Mouse (Mus musculus) splenic B cell, adult 2 months (primary cell): Measurements from ENCODE around the gene Adamts14.

Experiments
- DNase-seq: peaks from one replicate; pipeline ENCODE4 v3.0.0-alpha.2; 2011; ENCODE audit warnings: low read depth, low spot score
- H3K27me3 ChIP-seq: 2 replicates; pipeline ENCODE4 v1.6.1; 2012; ENCODE audit warnings: mild to moderate bottlenecking, low read length, moderate library complexity, mixed read lengths; ENCODE audit not compliant: control insufficient read depth, poor library complexity, insufficient read depth, severe bottlenecking
- H3K36me3 ChIP-seq: 2 replicates; pipeline ENCODE4 v1.6.1; 2012; ENCODE audit warnings: mild to moderate bottlenecking, low read length, moderate library complexity, mixed read lengths; ENCODE audit not compliant: control insufficient read depth, poor library complexity, insufficient read depth, severe bottlenecking

Adamts14 gene

DNA sequence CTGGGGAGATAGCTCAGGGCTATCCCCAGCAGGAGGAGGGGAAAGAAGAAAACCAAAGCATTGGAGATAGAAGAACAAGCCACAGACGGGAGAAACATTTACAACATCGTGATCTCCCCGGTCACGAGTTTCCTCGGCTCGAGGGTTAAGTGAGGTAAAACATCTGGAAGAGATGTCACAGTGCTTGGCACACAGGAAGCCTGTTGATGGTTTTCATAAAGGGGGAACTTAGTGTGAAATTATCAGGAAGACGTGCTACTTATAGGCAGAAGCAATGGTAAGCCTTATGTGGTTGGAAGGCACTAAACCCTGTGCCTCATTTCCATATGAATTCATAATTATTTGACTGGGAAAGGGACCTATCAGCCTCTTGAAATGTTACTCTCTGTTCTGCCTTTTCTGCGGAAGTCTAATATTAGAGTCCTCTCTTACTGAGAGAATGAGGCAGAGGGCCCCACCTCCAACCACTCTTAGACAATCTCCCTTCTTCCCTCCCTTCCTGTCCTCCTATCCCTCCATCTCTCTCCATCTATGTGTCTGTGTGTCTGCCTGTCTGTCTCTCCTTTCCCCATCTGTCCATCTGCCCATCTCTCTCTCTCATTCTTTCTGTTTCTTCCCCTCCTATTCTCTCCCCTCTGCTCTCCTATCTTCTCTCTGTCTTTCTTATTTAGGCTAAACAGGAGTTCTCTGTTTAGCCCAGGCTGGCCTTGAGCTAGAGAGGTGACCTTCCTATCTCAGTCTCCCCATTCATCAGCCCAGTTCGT is 105.7 kb downstream of the Adamts14 start:
- peak; percentile 47 for DNase-seq
- Histone ChIP-seq H3K36me3 (no peaks in the 10 kb centered on the region), H3K27me3 (no peaks in the 10 kb centered on the region)

DNA sequence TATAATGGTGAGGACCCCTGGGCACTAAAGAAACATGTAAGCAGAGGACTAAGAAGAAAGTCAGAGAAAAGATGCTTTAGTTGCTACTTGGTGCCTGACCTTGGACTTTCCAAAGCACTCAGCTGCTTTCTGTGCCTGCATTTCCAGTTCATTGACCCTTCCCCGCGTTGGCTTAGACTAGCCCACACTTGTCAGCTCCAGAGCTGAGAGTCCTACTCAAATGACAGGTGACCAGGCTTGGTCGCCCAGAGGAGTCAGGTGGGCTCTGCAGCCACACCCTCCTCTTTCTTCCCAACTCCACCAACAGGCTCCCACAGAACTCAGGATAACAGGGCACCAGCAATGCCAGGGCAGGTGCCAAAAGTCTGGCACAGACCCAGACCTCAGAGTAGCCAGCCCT is 110.9 kb downstream of the Adamts14 start:
- no peak for DNase-seq
- Histone ChIP-seq H3K36me3 (no peaks in the 10 kb centered on the region), H3K27me3 (no peaks in the 10 kb centered on the region)

DNA sequence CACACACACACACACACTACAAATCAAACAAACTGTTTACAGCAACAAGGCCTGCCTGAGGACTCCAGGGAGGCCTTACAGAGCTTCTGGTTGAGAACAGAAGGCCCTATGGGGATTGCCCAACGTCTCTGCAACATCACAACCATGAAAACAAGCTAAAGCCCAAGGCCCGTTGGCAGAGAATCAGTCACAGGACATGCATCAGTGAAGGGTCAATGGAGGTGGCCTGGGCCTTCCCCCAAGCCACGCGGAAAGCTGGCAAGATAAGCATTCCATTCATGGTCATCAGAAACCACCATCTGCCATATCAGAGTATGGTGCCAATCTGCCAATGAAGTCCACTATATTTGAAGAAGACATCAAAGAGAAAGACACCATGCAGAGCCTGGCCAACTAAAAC is 112.6 kb downstream of the Adamts14 start:
- DNase-seq = no peak
- no peaks in the 10 kb centered on the region for H3K27me3 ChIP-seq
- no peaks in the 10 kb centered on the region for H3K36me3 ChIP-seq

DNA sequence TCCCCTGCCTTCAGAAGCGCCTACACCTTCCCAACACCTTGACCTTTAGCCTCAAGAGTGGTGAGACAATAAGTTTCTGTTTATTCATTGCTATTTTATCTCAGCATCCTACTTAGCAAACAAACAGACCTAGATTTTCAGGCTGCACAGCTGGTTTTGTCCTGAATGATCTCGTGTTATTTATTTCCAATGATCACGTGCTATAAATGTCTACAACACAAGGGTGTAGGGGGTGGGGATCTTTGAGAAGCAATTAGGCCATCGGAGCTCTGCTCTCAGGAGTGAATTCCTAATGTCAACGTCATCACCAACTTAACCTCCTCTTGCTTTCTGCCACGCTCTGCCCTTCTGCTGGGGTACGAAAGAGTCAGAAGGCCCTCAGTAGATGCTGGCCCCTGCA is 113.1 kb downstream of the Adamts14 start:
- DNase-seq = no peak

DNA sequence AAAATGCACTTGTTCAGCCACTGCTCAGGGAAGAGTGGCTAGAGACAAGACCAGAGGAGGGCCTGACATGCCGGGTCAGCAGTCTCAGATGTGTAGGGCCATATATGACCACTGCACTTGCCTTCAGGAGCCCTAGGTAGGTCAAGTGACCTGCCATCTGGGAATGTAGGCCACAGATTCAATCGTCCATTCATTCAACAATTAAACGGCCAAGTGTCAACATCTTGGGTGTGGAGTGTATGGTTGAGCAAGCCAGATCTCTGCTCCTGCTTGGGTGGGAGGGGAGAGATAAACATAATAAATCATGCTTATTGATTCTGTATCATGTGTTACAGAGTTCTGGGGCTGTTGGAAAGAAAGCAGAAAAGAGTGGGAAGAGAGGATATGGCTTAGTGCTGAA is 114.6 kb downstream of the Adamts14 start:
- Histone ChIP-seq H3K27me3 (no peaks in the 10 kb centered on the region), H3K36me3 (no peaks in the 10 kb centered on the region)
- DNase-seq = no peak

More for the DNA sequence above, 113.1 kb downstream of the Adamts14 start:
- Histone ChIP-seq H3K27me3 (no peaks in the 10 kb centered on the region), H3K36me3 (no peaks in the 10 kb centered on the region)

DNA sequence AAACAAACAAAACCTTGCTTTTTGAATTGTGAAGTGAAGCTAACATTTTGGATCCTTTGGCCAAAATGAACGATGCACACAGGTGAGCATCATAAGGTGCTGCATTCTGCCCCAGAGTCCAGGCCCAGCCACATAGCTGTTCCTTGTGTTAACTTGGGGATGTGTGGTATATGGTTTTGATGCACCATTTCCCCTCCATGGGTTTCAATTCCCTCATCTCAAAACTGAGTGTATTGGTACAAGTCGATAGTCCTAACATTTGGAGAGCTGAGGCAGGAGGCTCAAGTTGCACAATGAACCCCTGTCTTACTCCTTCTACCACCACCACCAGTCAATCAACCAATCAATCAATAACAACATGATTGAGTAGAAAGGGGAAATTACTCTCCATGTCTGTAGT is 116.8 kb downstream of the Adamts14 start:
- no peaks in the 10 kb centered on the region for H3K27me3 ChIP-seq
- no peaks in the 10 kb centered on the region for H3K36me3 ChIP-seq
- no peak for DNase-seq

DNA sequence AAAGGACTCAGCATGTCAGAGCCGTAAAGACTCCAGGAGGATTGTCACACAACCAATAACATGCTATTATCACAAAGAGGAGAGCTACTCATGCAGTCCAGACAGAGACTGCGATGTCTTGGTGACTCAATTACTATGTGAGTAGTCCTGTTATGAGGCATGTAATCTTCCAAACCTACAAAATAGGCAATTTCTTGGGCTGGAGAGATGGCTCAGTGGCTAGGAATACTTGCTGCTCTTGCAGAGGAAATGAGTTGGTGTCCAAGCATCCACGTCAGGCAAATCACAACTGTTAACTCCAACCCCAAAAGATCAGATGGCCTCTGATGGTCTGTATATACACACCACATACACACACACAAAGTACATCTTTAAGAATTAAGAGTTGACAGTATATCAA is 117.6 kb downstream of the Adamts14 start:
- no peaks in the 10 kb centered on the region for H3K36me3 ChIP-seq
- H3K27me3 ChIP-seq = no peaks in the 10 kb centered on the region
- no peak for DNase-seq

DNA sequence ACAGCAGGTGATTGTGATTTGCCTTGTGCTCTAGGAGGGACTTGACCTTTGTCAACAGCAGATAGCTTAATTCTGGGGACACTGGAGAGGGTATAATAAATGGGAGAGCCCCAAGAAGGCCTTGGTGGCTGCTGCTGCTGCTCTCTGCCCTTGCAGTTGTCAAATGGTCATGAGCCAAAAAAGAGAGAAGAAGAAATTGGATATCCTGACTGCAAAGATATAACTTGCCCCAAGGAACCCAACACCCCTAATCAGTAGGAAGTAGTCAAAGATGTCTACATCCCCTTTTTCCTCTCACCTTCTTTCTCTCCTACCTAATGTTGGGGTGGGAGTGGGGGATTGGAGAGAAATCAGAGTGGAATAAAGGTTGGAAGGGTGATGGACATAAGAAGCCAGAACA is 121.1 kb downstream of the Adamts14 start:
- DNase-seq = no peak
- Histone ChIP-seq H3K36me3 (no peaks in the 10 kb centered on the region), H3K27me3 (no peaks in the 10 kb centered on the region)

DNA sequence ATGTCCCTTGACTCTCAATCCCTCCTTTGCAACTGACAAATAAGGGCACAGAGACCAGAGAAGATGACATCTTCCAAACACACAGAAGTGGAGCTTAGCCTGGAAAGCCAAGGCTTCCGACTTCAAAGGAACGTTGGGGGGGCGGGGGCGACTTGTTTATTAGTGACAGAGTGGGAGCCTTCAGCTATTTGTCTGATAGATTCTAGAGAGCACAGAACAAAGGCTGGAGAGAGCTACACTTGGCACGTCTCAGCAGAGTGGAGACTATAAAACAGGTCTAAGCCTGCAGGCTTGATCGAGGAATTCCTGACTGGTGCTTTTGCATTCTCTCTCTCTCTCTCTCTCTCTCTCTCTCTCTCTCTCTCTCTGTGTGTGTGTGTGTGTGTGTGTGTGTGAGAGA is 122.6 kb downstream of the Adamts14 start:
- no peaks in the 10 kb centered on the region for H3K36me3 ChIP-seq
- H3K27me3 ChIP-seq = no peaks in the 10 kb centered on the region
- no peak for DNase-seq

DNA sequence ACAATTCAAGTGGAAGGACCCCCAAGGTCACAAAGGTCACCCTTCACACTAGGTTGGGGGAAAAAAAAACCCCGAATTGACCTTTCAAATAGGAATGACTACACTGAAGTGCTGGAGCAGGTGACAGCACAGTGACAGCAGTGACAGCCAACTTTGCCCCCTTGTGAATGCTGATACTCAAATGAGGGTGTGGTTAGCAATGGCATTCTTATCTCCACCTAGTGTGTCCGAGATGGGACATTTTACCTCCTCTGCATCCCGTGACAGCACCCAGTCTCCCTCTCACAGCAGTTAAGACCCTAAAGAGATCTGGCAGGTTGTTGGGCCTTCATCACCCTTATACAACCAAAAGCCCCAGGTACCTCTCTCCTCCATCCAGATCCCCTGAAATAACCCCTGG is 123.8 kb downstream of the Adamts14 start:
- DNase-seq = no peak
- no peaks in the 10 kb centered on the region for H3K36me3 ChIP-seq
- no peaks in the 10 kb centered on the region for H3K27me3 ChIP-seq

DNA sequence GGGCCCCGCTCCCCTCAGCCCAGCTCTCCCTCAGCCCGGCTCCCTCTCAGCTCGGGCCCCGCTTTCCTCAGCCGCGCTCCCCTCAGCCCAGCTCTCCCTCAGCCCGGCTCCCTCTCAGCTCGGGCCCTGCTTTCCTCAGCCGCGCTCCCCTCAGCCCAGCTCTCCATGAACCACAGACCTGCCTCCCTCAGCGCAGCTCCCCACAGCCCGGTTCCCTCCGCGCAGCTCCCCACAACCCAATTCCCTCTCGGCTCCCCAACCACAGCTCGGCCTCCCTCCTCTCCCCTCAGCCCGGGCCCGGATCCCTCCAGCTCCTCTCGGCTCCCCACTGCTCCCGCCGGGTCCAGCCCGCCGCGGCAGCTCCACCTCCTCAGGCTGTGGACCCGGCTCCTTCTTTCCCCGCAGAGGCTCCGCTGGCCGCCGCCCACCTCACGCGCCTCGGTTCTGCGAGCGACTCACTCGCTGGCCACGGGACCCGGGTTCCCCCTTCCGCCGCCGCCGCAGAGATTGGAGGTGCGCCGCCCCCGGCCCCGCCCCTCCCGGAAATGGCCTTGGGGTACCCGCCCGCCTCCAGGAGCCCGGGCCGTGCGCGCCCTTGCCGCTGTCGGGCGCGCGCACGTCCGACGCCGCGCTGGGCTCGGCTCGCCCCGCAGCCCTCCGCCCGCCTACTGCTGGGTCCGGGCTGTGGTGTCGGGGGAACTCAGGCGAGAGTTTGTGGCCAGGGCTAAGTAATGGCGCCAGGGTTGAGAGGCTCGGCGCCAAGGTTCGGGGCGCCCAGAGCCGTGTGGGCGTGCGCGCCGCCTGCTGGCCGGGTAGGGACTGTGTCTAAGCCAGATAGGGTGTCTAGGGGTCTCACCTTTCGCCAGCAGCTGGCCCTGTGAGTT is 125.8 kb downstream of the Adamts14 start, which contains the start of gene Sgpl1:
Sgpl1 (minus strand) TSS at position 547 of the 884 bp plus-strand sequence.
- DNase-seq = peak; percentile 94
- no peaks in the 10 kb centered on the region for H3K36me3 ChIP-seq
- H3K27me3 ChIP-seq = no peaks in the 10 kb centered on the region
